Mouse (Mus musculus) cerebellum, postnatal 10 days (tissue): Measurements from ENCODE around the gene Mbip.
A peak's percentile ranks its signal among the peaks of the same experiment; 100 is the strongest.

Experiments used
- DNase-seq, 2 experiments: peaks; one replicate each; pipeline ENCODE4 v3.0.0; 2021; ENCODE audit warnings: mixed read lengths in 2 of 2

Gene Mbip

GRCm38 (mm10) chr12:56345367-56346089 is at the start of gene Mbip:
Mbip (minus strand) TSS chr12:56345894.
- DNase-seq, result peak; percentile 100

- DNase-seq, result no peak
Measured at GRCm38 (mm10) chr12:56387647-56388205, 42.0 kb upstream of the Mbip start.

GRCm38 (mm10) chr12:56386955-56387646 is 41.4 kb upstream of the Mbip start:
- no peak for DNase-seq

GRCm38 (mm10) chr12:56344771-56345314 is 851 bp downstream of the Mbip start:
- no peak for DNase-seq

- DNase-seq, result no peak
Measured at GRCm38 (mm10) chr12:56339295-56340056, 6.2 kb downstream of the Mbip start.

GRCm38 (mm10) chr12:56333461-56333860 is 12.2 kb downstream of the Mbip start:
- no peak for DNase-seq

- no peak for DNase-seq
Measured at GRCm38 (mm10) chr12:56332475-56332874, 13.2 kb downstream of the Mbip start.

GRCm38 (mm10) chr12:56327448-56327998 is 18.2 kb downstream of the Mbip start:
- no peak for DNase-seq

- DNase-seq, result no peak
Measured at GRCm38 (mm10) chr12:56325851-56326250, 19.8 kb downstream of the Mbip start.

GRCm38 (mm10) chr12:56318941-56319340 is 26.8 kb downstream of the Mbip start:
- DNase-seq, result no peak

- no peak for DNase-seq
Measured at GRCm38 (mm10) chr12:56318059-56318458, 27.6 kb downstream of the Mbip start.

- DNase-seq, result no peak
Measured at GRCm38 (mm10) chr12:56305758-56306157, 39.9 kb downstream of the Mbip start.

GRCm38 (mm10) chr12:56302321-56303017 is 43.2 kb downstream of the Mbip start:
- no peak for DNase-seq

- DNase-seq, result peak; percentile 6 to 10
Measured at GRCm38 (mm10) chr12:56301487-56302293, 44.0 kb downstream of the Mbip start.

GRCm38 (mm10) chr12:56299610-56300009 is 46.1 kb downstream of the Mbip start:
- no peak for DNase-seq

GRCm38 (mm10) chr12:56298919-56299318 is 46.8 kb downstream of the Mbip start:
- no peak for DNase-seq

GRCm38 (mm10) chr12:56297921-56298830 is 47.5 kb downstream of the Mbip start:
- DNase-seq, result peak in 1 of 2 experiments; percentile 11

GRCm38 (mm10) chr12:56297099-56297498 is 48.6 kb downstream of the Mbip start:
- DNase-seq, result no peak

- no peak for DNase-seq
Measured at GRCm38 (mm10) chr12:56296524-56296923, 49.2 kb downstream of the Mbip start.

- DNase-seq, result no peak
Measured at GRCm38 (mm10) chr12:56295160-56295559, 50.5 kb downstream of the Mbip start.
